Mouse (Mus musculus) midbrain, postnatal 0 days (tissue): ENCODE measurements at regions not wholly inside any gene's neighbourhood (a gene's known extent, or its start where the extent isn't known, plus 50 kb on each side); places are given as distances from the start of the nearest gene placed in this dataset.

Source experiments
- ATAC-seq: fragments of 200-750 bp; cut with Nextera tagmentation; 2 replicates; pipeline ENCODE4 v1.8.0; 2017; ENCODE audit warnings: moderate number of reproducible peaks, mild to moderate bottlenecking, moderate TSS enrichment, moderate library complexity; ENCODE audit not compliant: low FRiP score
- DNase-seq: peaks from one replicate; pipeline ENCODE4 v3.0.0-alpha.2; 2015; ENCODE audit warnings: low spot score
- H3K27ac ChIP-seq: fragments of 300-500 bp; sonication (generic); 2 replicates; pipeline ENCODE4 v1.5.1; 2014; ENCODE audit warnings: low read depth, mild to moderate bottlenecking, low read length, mixed read lengths
- H3K27me3 ChIP-seq: fragments of 300-500 bp; sonication (generic); 2 replicates; pipeline ENCODE4 v1.6.1; 2014; ENCODE audit warnings: low read length, control low read depth, mixed read lengths; ENCODE audit not compliant: insufficient read depth
- H3K36me3 ChIP-seq: fragments of 300-500 bp; sonication (generic); 2 replicates; pipeline ENCODE4 v1.6.1; 2014; ENCODE audit warnings: low read length, control low read depth, mixed read lengths; ENCODE audit not compliant: insufficient read depth
- H3K4me1 ChIP-seq: fragments of 300-500 bp; sonication (generic); 2 replicates; pipeline ENCODE4 v1.6.1; 2014; ENCODE audit warnings: mild to moderate bottlenecking, control low read depth, antibody characterized with exemption, low read length, mixed read lengths; ENCODE audit not compliant: insufficient read depth
- H3K4me2 ChIP-seq: fragments of 300-500 bp; sonication (generic); 2 replicates; pipeline ENCODE4 v1.6.1; 2014; ENCODE audit warnings: low read depth, mild to moderate bottlenecking, low read length, mixed read lengths; ENCODE audit not compliant: poor library complexity, severe bottlenecking
- H3K4me3 ChIP-seq: fragments of 300-500 bp; sonication (generic); 2 replicates; pipeline ENCODE4 v1.5.1; 2014; ENCODE audit warnings: low read depth, mild to moderate bottlenecking, low read length, moderate library complexity
- H3K9ac ChIP-seq: fragments of 300-500 bp; sonication (generic); replicated peaks from 2 replicates; pipeline ENCODE4 v1.6.1; 2014; ENCODE audit warnings: mild to moderate bottlenecking, low read length, moderate library complexity, mixed read lengths; ENCODE audit not compliant: poor library complexity, severe bottlenecking
- H3K9me3 ChIP-seq: fragments of 300-500 bp; sonication (generic); 2 replicates; pipeline ENCODE4 v1.6.1; 2016; ENCODE audit warnings: low read length, control low read depth
- CTCF ChIP-seq: IDR thresholded peaks from 2 replicates; pipeline ENCODE4 v1.5.1; 2016; ENCODE audit warnings: antibody characterized with exemption, mild to moderate bottlenecking
- WGBS: fragments of 180-500 bp; shearing (Covaris S2); extraction: QIAGEN DNeasy Blood & Tissue Kit; methylation state at CpG from one replicate; pipeline ENCODE4 v1.1.7; 2014; 5-methylcytosine and 5-hydroxymethylcytosine counted together

DNA sequence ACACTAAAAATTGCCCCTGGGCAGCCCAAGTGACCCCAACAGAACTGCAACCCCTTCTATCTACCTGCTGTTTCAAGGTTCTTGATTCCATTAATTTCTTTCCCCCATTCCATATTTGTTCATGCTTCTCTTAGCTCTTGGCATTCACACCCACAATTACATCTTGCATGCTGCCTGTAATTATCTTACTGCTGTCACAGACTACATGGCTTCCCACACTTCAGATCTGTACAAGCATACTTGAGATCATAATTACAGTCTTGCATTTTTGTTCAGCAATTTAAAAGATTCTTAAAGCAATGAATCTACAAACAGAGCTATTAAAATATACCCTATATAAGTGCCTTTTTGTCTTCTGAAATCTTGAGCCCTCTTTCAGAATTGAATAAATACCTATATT, 352.4 kb downstream of the Arl4a start:
- Histone ChIP-seq H3K9ac (no peak overlapping the region), H3K4me3 (no peak overlapping the region), H3K27me3 (no peaks in the 10 kb centered on the region), H3K4me2 (no peak overlapping the region), H3K27ac (no peak overlapping the region), H3K9me3 (no peaks in the 10 kb centered on the region), H3K36me3 (no peaks in the 10 kb centered on the region), H3K4me1 (no peaks in the 10 kb centered on the region)
- DNase-seq (no peak), ATAC-seq (no peak)
- TF ChIP-seq CTCF, result no peak

DNA sequence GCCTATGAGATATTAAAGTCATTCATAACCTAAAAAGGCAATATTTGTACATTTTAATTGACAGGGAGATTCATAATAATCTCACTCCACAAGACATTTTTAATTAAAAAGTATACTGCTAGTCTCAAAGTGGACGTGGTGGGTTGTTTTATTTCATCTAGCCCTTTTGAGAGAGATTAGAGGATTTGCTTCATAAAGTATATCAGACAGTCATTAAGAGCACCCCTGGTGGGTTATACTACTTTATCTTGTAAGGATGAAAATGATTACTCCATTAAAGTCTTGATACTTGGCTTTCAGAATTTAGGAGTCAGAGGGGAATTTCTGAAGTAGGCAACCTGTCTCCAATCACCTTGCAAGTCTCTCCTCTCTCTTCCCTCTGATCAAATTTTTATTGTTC, 355.7 kb downstream of the Arl4a start:
- no peak overlapping the region for H3K4me3 ChIP-seq
- no peak for TF ChIP-seq CTCF
- ATAC-seq (no peak), DNase-seq (no peak)
- H3K27me3 ChIP-seq, result no peaks in the 10 kb centered on the region
- no peak overlapping the region for H3K9ac ChIP-seq
- H3K4me1 ChIP-seq, result no peaks in the 10 kb centered on the region
- no peaks in the 10 kb centered on the region for H3K9me3 ChIP-seq
- WGBS, result 52% methylated on average over 1 of the region's 1 CpGs
- H3K27ac ChIP-seq, result no peak overlapping the region
- H3K36me3 ChIP-seq, result no peaks in the 10 kb centered on the region
- no peak overlapping the region for H3K4me2 ChIP-seq

GRCm38 (mm10) chr12:39675608-39676007, 362.2 kb downstream of the Arl4a start:
- DNase-seq, result no peak
- Histone ChIP-seq H3K9ac (no peak overlapping the region), H3K4me2 (no peak overlapping the region), H3K9me3 (no peaks in the 10 kb centered on the region), H3K36me3 (no peaks in the 10 kb centered on the region), H3K4me3 (no peak overlapping the region), H3K4me1 (no peaks in the 10 kb centered on the region), H3K27ac (no peak overlapping the region), H3K27me3 (no peaks in the 10 kb centered on the region)
- ATAC-seq, result no peak
- no peak for TF ChIP-seq CTCF
- WGBS, result 94% methylated on average over 2 of the region's 2 CpGs

DNA sequence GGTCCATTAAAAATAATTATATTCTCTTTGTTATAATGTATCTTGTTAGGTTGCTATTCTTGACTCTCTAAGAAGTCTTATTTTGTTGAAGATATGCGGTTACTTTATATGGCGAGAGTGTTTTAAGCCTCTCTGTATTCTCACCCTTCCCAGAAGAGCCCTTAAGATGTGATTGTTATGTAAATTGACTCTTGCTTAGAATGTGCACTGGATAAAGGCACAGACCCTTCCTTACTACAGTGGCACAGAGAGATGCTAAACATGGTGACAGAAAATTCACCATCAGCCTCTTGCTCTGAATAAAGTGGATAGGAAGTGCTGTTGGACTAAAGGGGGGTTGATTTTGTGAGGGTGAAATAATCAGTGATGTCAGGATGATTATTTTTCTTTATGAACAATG, 370.1 kb downstream of the Arl4a start:
- ATAC-seq (no peak), DNase-seq (no peak)

GRCm38 (mm10) chr12:39665448-39665847, 372.4 kb downstream of the Arl4a start:
- Histone ChIP-seq H3K9me3 (no peaks in the 10 kb centered on the region), H3K36me3 (no peaks in the 10 kb centered on the region), H3K27ac (no peak overlapping the region), H3K4me1 (no peaks in the 10 kb centered on the region), H3K27me3 (no peaks in the 10 kb centered on the region), H3K4me2 (no peak overlapping the region), H3K4me3 (no peak overlapping the region), H3K9ac (no peak overlapping the region)
- ATAC-seq (0 out of 2 replicates have a peak, but pooled peaks have one; percentile 69), DNase-seq (peak; percentile 81)
- WGBS, result 18% methylated on average over 4 of the region's 4 CpGs
- TF ChIP-seq CTCF, result peak; percentile 84

More for the DNA sequence above, 370.1 kb downstream of the Arl4a start:
- H3K36me3 ChIP-seq, result no peaks in the 10 kb centered on the region
- no peak overlapping the region for H3K4me3 ChIP-seq
- no peaks in the 10 kb centered on the region for H3K9me3 ChIP-seq
- H3K9ac ChIP-seq, result no peak overlapping the region
- WGBS, result 25% methylated on average over 2 of the region's 2 CpGs
- H3K4me1 ChIP-seq, result no peaks in the 10 kb centered on the region
- TF ChIP-seq CTCF, result no peak
- no peaks in the 10 kb centered on the region for H3K27me3 ChIP-seq
- H3K27ac ChIP-seq, result no peak overlapping the region
- no peak overlapping the region for H3K4me2 ChIP-seq

DNA sequence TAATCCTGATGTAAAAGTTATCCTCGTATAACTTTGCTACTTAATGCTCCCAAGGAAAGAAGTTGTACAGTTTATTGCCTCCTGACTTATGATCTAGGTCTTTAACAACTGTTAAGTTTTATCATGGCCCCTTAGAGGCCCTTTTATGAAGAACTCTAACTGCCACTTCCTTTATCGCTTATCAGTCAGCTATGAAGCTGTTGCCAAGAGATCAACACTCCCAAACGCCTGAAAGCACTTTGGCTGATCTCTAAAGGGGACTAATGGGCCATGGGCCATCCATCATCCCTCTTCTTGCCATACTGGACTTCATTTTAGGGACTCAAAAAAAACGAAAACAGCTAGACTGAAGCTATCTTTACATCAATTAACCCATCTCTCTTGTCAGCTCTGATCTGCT, 377.4 kb downstream of the Arl4a start:
- DNase-seq (peak; percentile 13), ATAC-seq (no peak)
- no peaks in the 10 kb centered on the region for H3K9me3 ChIP-seq
- H3K4me2 ChIP-seq, result no peak overlapping the region
- H3K36me3 ChIP-seq, result no peaks in the 10 kb centered on the region
- no peak overlapping the region for H3K9ac ChIP-seq
- no peaks in the 10 kb centered on the region for H3K27me3 ChIP-seq
- no peak for TF ChIP-seq CTCF
- 68% methylated on average over 4 of the region's 4 CpGs for WGBS
- H3K27ac ChIP-seq, result no peak overlapping the region
- no peaks in the 10 kb centered on the region for H3K4me1 ChIP-seq
- no peak overlapping the region for H3K4me3 ChIP-seq

GRCm38 (mm10) chr12:39656606-39657005, 381.2 kb downstream of the Arl4a start:
- TF ChIP-seq CTCF, result no peak
- H3K4me3 ChIP-seq, result no peak overlapping the region
- no peak overlapping the region for H3K27ac ChIP-seq
- no peaks in the 10 kb centered on the region for H3K4me1 ChIP-seq
- no peak overlapping the region for H3K9ac ChIP-seq
- DNase-seq, result peak; percentile 12
- ATAC-seq, result no peak
- no peaks in the 10 kb centered on the region for H3K27me3 ChIP-seq
- no peaks in the 10 kb centered on the region for H3K9me3 ChIP-seq
- no peaks in the 10 kb centered on the region for H3K36me3 ChIP-seq
- no peak overlapping the region for H3K4me2 ChIP-seq
